Mouse (Mus musculus) layer of hippocampus, postnatal 36 days (tissue): ENCODE data around the gene Ccdc124. TPM values are rescaled to one million over a fixed set of nuclear protein-coding genes. Genes with fewer than 3 reads are reported as not detected.
A peak's percentile ranks its signal among the peaks of the same experiment; 100 is the strongest.

ENCODE experiments used
- DNase-seq, 2 experiments: peaks; one replicate each; pipeline ENCODE4 v3.0.0; 2022
- total RNA-seq, 2 experiments: library from RNA; stranded (reverse); gene quantifications; 2 replicates each; pipeline ENCODE4 v1.2.3; 2021

Ccdc124 gene
- total RNA-seq, 2 experiments from 2014 or later = 83.4 to 95.4 TPM

DNA sequence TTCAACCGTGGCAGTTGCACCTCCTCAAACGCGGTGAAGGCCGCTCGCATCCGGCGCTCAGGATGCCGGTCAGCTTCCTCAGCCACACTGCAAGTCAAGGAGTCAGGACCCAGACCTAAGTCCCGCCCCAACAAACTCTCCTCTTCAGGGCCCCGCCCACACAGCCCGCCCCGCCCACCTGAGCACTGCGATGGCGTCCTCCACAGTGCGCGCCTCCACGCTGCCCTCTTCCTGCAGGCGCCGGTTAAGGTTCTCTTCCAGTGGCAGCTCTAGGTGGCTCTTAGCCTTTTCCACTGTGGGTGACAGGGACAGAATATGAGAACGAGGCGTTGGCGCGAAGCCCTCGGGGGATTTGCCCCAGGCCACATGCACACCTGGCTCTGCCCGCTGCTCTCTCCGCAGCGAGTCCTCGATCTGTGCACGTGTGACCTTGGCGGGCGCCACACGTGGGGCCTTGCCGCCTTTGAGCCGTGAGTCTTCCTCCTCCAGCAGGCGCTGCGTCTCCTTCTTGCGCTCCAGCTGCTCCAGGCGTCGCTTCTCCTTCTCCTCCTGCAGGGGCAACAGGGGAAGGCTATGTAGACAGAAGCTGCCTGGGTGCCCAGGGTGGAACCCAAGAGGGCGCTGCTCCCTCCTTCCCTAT is 5.1 kb downstream of the Ccdc124 start:
- DNase-seq = no peak

DNA sequence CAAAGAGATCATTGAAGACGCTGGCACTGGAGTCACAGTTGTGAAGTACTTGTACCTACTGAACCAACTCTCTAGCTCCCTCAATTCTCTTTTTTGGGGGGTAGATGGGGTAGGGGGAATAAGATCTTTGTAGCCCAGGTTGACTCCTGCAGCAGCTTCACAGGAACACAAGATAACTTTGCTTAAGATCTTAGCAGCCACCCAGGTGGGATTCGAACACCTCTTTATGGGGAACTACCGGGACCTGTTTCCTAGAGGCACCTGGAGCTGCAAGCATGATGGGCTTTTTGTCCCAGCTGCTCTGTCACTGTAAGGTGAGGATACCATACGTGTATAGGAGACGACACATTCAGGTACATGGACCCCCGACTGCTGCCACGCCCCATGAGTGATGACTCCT is 7.2 kb downstream of the Ccdc124 start:
- DNase-seq = no peak

DNA sequence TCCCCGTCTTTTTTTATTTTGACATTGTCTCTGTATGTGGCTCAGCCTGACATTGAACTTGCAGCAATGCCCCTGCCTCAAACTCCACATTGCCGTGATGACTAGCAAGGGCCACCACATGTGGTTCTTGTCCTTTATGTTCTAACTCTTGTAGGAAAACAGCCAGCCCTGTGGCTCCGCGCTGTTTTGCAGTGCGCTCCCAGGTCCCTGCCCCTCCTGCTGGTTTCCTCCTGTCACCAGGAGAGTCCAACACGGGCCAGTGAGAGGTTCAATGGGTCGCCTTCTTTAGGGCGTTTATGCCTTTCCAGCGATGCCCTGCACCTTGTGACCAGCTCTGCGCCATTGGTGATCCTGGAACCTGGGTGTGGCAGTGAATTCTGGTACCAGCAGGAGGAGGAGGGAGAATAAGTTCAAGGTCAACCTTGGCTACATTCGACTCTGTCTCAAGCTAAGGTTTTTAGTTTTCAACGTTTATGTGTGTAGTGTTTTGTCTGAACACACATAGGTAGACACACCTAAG is 7.7 kb downstream of the Ccdc124 start:
- DNase-seq = no peak

DNA sequence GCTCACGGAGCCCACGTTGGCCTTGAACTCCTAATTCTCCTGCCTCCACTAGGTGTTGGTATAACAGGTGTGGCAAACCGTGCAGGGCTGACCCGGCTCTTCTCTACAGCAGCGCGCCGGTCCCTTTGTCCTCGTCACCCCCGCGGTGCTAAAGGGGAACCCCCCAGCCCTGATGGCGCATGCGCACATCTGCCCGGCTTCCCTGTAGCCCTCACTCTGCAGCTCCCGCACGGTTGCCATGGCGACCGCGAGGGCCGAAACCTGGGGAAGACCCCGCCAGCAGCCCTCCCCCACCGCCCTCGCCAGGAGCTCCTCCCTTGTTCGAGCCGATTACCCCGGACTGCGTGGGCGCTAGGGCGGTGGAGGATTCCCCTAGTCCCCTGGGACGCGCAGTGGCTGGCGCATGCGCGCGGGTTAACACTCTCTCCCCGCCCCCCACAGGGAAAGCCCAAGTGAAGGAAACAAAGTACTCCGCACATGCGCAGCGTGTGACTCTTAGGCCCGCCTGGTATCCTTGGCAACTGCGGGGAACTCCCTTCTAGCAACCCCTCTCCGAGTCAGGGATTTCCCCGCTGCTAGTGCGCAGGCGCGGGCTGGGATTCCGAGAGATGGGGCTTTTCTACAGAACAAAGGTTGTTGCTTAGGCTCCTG is 8.3 kb downstream of the Ccdc124 start:
- peak; percentile 99 for DNase-seq

DNA sequence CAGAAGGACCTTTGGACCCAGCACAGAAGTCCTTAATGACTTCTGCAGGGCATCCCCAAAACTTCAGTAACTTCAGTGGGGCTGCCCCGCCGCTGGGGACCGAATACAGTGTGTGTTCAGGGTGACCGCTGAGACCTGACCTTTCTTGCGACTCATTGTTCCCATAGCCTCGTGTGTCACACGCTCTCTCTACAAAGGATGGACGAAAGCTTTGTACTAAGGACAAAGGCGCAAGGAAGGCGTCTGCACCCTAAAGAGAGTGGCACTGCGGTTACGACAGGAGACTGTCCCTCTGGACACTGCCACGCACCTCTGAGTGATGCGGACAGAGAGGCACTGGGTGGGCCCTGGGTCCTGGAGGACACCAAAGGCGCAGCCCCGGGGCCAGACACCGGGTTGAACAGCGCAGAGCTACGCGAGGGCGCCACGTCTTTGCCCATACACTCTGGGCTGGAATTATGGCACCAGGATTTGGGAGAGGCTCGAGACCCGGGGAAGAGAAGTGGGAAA is 9.0 kb downstream of the Ccdc124 start:
- peak; percentile 40 to 42 for DNase-seq

DNA sequence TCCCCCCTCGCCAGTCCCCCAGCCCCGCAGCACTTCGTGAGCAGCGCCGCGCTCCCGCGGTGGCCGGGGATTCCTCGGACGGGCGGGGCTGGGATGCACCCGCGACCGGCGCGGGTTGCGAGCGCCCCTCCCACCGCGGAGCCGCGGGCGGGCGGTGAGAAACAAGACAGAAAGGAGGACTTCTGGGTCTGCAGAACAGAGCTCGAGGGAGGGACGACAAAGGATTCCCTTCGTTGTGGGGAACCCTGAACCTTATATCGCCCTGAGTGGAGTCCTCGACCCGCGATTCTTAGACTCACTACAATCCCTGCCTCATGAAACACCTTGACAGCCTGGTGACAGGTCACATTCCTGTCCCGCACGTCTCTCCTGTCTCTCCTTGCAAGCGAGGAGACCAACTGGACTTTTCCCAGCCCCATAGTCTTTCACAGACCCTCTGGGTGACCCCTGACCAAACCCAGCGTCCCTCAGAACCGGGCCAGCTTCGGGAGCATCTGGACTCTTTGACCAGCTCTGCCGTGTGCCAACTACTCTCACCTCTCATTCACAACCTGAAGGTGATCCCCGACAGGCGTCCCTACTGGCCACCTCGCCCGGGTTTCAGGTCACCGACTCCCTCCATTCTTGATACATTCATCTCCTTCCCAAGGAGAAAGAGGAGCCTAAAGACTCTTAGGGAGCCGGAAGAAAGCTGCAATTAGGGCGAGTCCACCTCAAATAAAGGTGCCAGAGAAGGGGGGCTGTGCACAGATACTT is 9.6 kb downstream of the Ccdc124 start:
- DNase-seq = no peak

DNA sequence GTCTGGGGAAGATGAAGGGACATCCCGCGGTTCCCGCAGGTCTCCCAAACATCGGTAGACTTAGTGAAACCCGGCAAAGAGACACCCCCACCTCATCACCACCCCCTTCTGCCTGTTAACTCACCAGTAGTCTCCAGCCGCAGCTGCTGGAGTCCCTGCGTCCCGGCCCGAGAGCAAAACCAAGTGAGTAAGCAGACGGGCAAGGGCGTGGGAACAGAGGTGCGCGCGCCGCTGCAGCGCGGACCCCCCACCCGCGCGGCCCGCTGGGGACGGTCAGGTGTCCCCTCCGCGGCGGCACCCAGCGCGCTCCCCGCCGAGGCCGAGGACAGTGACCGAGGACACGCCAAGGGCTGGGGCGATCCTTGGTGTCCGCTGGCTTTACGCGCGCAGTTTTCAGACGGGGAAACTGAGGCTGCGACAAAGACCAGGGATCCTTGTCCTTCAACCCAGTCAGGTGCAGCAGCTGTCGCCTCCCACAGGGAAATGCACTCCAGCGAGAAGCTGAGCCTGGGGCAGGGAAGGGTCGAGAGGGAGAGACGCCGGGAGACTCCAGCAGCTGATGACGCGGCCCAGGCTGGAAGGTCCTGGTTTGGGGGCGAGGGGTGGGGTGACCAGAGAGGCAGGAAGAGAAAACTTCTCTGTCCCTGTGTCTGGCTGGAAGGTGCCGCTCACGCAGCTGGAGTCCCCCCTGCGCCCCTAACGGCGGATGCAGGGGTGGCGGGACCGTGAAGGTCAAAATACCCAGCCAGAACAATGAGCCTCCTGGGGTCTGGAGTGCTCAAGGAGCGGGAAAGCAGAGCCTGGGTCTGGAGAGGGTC is 10.7 kb downstream of the Ccdc124 start, which contains the start of gene Kcnn1:
Gene Kcnn1 (minus strand): TSS at position 435 of the 818 bp plus-strand sequence.
- DNase-seq = no peak

DNA sequence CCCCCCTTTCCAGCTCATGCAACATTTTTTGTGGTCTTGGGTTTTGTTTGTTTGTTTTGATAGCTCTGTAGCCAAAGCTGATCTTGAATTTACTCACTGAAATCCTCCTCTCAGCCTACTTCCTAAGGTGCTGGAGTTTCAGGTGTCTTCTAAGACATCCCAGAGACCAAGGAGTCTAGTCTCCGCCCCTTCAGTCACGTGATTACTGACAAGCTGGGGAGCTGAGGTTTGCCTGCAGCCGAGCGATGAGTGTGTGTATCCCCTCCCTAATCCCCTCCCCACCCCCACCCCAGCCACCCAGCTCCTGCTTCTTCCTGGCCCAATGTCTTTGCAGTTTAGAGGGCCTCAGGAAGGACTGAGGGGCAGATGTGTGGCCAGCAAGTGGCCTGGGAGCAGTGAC is 16.2 kb downstream of the Ccdc124 start:
- DNase-seq = no peak

DNA sequence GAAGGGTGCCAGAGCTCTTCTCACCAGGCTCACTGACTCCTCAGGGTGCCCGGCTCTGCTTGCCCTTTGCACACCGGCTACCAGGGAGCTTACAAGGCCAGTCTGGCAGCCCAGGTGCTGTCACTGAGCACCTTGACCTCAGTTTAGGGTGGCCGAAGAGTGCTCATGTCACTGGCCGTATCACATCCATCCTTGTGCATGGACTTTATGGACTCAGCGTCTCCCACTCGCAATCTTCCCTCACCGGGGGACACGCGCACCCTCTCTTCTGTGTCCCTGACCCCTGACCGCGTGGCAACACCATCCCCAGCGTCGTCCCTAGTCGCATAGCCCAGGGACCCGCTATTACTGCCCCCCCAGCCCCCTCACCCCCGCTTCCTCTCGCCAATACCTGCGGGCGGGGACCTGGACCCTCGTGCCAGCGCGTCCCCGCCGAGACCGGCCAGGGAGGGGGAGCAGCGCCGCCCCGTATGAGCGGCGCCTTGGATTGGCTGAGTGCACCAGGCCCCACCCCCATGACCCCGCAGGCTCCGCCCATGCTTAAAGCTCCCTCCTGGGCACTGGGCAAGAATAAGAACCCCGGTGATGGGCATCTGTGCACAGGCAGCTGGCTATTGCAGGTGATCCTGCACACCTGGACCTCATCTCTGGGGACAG is 17.1 kb downstream of the Ccdc124 start:
- peak; percentile 74 to 79 for DNase-seq

DNA sequence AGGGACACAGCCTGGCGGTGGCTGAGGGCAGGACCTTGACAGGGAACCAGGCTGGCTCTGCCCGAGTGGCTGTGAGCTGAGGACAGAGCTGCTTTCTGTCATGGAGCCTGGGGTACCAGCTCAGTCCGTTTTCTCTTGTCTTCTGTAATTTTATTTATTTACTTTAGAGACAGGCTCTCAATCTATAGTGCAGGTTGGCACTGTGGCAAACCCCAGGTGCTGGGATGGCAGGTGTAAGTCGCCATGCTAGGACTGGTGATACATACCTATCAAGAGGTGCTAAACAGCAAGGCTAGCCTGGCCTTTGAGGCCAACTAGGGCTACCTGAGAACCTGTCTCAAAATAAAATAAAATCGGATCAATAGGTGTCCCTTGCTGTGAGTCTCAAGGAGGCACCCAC is 17.7 kb downstream of the Ccdc124 start:
- no peak for DNase-seq

DNA sequence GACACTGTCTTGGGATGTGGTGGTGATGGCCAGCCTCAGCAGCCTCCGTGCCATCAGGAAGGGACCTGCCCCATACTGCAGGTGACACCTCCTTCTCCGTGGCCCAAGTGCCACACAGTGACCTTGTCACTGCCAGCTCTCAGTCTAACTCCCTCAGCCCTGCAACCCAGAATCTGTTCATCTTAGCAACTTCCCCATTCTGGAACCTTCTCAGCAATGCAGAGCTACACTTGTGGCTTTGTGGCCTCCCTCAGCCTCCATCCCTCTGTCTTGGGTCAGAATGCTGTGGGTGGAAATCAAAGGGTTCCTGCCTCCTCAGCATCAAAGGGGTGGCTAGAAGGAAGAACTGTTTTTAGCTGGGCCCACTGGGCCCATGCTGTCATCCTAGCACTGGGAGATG is 19.9 kb downstream of the Ccdc124 start:
- DNase-seq = no peak

DNA sequence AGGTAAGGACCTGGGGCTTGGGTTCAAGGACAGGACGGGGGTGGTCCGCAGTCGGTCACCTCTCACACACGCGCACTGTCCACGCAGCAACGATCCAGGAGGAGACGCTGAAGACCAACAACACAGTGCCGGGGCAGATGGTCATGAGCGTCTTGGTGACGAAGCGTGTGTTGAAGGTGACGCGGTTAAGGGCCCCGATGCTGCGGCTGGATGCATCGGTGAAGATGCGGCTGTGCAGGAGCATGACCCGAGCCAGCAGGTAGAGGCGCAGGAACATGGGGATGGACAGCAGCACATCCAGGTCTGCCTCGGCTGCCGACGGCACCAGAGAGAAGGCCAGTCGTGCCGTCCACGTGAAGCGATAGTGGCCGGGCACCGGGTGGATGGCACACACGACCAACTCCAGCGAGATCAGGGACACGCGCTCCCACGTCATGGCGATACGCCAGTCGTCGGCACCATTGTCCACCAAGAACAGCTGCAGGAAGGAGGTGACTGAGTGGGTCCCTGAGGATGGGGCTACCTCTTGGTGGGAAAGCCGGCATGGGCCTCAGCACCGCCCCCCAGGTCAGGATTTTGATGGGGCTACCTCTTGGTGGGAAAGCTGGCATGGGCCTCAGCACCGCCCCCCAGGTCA is 21.0 kb downstream of the Ccdc124 start:
- no peak for DNase-seq

DNA sequence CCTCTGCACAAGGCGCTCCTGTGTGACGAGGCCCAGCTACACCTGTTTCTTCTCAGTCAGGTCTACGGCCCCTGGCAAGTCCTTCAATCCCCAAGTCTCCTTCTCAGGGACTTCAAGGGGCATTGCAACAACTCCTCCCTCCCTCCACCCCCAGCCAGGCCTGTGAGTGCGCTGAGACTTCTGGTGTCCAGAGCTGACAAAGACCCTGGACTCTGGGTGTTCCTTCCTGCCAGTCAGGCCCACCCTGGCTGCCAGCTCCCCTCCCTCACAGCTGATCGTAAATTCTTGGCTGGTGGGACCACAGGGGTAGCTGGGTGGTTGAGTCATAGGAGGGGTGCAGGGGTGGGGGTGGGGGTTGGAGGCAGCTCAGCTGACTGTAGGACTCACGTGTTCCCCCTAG is 21.9 kb downstream of the Ccdc124 start:
- no peak for DNase-seq

DNA sequence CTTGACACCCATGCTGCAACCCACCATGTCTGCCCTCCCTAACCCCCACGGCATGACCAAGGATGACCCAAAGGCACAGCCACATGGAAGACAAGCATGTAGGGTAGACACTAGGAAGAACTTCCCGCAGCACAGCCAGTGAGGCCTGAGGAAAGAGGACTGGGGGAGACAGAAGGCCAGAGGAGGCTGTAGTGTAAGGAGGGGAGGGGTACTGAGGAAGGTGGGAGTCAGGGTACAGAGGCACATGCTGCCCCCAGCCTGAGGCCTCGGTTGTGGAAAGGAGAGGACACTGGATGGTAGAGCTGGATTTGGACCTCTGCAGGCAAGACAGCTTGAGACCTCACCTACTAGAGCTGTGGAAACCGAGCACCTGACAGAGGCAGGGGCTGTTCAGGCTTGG is 22.8 kb downstream of the Ccdc124 start:
- DNase-seq = no peak

DNA sequence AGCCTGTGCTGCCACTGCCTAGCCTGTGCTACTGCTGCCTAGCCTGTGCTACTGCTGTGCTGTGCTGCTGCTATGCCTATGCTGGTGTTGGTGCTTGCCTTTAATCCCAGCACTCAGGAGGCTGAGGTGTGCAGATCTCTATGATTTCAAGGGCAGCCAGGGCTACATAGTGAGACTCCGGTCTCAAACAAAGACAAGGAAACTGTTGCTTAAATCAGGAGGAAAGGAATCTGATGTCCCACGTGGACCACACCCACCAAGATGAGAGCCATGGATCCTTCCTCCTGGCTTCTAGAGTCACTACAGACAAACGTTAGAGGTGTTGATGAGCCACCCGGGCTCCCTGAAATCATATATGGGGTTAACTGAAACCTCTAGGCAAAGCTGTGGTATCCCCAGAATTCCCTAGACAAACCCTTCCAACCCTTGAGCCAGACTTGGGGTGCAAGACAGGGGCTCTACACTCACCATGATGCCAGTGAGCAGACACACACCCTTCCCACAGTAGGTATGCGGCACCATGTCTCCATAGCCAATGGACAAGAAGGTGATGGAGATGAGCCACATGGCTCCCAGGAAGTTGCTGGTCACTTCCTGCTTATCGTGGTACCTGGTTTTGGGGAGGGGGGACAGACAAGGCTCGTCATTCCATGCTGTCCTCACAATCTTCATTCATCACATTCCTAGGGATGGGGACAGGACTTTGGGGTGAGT is 23.4 kb downstream of the Ccdc124 start:
- no peak for DNase-seq

DNA sequence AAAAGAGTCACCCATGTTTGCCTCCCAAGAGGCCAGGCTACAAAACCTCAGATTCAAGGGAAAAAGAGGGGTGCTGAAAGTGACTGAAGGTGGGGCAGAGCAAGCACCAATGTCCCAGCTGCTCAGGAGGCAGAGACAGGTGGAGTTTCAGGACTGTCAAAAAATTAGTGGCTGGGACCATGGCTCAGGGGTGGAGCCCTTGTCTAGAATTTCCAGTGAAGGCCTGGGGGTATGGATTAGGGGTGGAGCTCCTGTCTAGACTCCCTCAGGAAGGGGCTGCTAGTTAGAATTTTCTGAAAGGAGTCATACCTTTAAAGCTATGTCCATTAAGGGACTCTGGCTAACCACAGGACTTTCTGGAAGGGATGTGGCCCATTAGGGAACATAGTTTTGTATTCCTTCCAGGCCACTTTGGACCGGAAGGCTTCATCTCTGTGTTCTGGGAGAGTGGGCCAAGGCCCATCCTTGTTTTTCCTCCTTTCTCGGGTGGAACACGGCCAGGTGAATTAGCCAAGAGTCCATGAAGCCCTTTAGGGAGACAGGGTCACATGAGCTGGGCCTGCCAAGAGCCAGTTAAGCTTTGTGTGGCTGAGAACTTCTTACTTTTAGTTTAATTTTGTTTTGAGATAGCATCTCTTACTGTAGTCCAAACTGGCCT is 24.3 kb downstream of the Ccdc124 start:
- no peak for DNase-seq

DNA sequence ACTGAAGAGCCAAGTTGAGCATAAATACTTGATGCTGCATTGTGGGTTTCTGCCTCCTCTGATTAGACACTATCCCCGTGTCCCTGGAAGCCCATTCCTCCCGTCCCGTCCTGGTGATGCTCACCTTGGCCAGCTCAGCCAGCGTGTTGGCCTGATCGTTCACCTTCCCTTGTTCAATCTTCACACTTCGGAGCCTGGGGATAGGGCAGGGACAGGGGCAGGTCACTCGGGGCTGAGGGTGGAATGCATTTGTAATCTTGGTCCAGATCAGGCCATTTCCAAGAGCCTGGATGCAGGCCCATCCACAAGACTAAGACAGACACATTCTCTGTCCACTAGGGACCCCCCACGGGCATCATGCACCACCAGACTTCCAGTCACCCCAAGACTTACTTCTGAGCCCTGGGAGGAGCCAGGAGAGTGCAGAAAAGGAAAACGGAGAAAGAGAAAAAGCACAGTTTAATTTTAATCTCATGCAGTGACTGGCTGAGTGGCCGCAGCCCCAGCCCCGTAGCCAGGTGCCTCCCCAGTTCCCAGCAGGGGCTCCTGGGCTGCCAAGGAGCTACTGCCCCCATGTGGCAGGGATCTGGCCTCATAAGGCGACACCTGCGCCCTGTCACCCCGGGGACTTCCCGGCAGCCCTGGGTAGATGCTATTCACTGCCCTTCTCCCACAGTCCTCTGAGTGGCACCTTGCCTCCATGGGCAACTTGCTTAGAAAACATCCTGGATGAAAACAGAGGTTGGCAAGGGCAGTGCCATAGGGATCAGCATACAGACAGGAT is 27.2 kb downstream of the Ccdc124 start:
- DNase-seq = no peak

DNA sequence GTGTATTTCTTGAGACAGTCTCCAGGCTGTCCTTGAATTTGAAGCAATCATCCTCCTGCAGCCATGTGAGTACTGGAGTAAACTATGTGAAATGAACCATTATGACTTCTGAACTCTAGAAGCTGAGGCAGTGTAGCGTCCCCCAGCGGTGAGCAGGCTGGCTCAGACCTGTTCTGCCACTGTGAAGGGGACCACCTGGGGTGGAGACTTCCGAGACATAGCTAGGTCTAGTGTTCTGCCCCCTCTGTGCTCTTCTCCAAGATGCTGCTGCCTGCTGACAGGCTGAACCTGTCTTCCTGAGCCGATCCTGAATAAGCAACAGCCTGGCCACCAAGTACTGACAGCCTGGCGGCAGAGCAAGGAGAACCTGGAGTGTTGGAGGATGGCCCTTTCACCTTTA is 28.6 kb downstream of the Ccdc124 start:
- no peak for DNase-seq

DNA sequence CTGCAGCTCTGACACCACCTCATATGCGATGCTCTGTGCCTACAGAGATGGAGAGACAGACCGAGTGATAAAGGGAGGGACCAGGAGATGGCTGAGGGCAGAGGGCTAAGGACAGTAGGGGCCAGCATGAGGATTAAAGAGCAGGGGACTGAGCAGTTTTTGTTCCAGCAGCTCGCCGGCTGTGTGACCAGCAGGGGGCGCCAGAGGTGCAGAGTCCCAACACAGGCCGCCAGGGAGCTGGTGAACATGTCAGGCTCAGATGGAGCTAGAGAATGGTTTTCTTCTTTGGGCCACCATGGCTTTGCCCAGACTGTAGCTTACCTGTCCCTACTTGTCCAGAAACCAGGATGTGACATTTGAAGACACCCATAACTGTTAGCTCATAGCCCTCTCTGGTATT is 29.2 kb downstream of the Ccdc124 start:
- peak; percentile 82 to 83 for DNase-seq
